Mouse (Mus musculus): ENCODE results near the gene Cd300lb. TPM values are rescaled to one million over a fixed set of nuclear protein-coding genes. Genes with fewer than 3 reads are reported as not detected.

The Cd300lb gene
- total RNA-seq, 2 experiments from 2014 or later = not detected

GRCm38 (mm10) chr11:114883251-114883789 is 50.9 kb downstream of the Cd300lb start:
- no peak for DNase-seq

- DNase-seq = no peak
Measured at GRCm38 (mm10) chr11:114880589-114880988, 53.6 kb downstream of the Cd300lb start.

GRCm38 (mm10) chr11:114880185-114880584 is 54.0 kb downstream of the Cd300lb start:
- DNase-seq = no peak

GRCm38 (mm10) chr11:114879666-114880065 is 54.5 kb downstream of the Cd300lb start:
- no peak for DNase-seq

GRCm38 (mm10) chr11:114877145-114877544 is 57.0 kb downstream of the Cd300lb start:
- peak in 1 of 2 experiments; percentile 33 for DNase-seq

GRCm38 (mm10) chr11:114876621-114877020 is 57.6 kb downstream of the Cd300lb start:
- no peak for DNase-seq

GRCm38 (mm10) chr11:114876176-114876575 is 58.0 kb downstream of the Cd300lb start:
- DNase-seq = no peak

GRCm38 (mm10) chr11:114875301-114875801 is 58.8 kb downstream of the Cd300lb start:
- DNase-seq = no peak

- DNase-seq = no peak
Measured at GRCm38 (mm10) chr11:114874226-114875145, 59.7 kb downstream of the Cd300lb start.

- DNase-seq = no peak
Measured at GRCm38 (mm10) chr11:114873022-114873817, 61.0 kb downstream of the Cd300lb start.

Other genes starting within 250 kb of the Cd300lb start
- gene Dnaic2, start 207.0 kb downstream of the Cd300lb start, total RNA-seq (2021) = 1 to 10 TPM in 1 of 2 experiments, under 1 TPM in 1; 0.99 to 1.9 TPM
- 1 to 10 TPM; 4.0 to 6.1 TPM for gene Kif19a, start 169.0 kb downstream of the Cd300lb start, total RNA-seq (2021)
- 10 to 100 TPM; 24.1 to 24.6 TPM for gene Btbd17, start 138.4 kb downstream of the Cd300lb start, total RNA-seq (2021)
- not detected for gene Gpr142, start 135.5 kb downstream of the Cd300lb start, total RNA-seq (2021)
- 1 to 10 TPM; 3.6 to 5.1 TPM for gene Gprc5c, start 83.2 kb downstream of the Cd300lb start, total RNA-seq (2021)
- gene Cd300a, start 44.3 kb downstream of the Cd300lb start, total RNA-seq (2021) = under 1 TPM; 0.40 to 0.56 TPM
- not detected for gene Cd300c, start 34.8 kb upstream of the Cd300lb start, total RNA-seq (2021)
- under 1 TPM in 1 of 2 experiments, not detected in 1; 0.20 TPM for gene Cd300ld, start 55.5 kb upstream of the Cd300lb start, total RNA-seq (2021)
- 1 to 10 TPM; 3.3 to 3.7 TPM for gene Cd300c2, start 67.5 kb upstream of the Cd300lb start, total RNA-seq (2021)
- gene Cd300ld2, start 81.8 kb upstream of the Cd300lb start, total RNA-seq (2021) = not detected
- gene Cd300ld4, start 92.6 kb upstream of the Cd300lb start, total RNA-seq (2021) = 1 to 10 TPM in 1 of 2 experiments, under 1 TPM in 1; 0.60 to 2.3 TPM
- 1 to 10 TPM in 1 of 2 experiments, not detected in 1; 1.8 TPM for gene Cd300ld5, start 103.4 kb upstream of the Cd300lb start, total RNA-seq (2021)
- gene Cd300ld3, start 114.0 kb upstream of the Cd300lb start, total RNA-seq (2021) = not detected
- gene Cd300e, start 127.8 kb upstream of the Cd300lb start, total RNA-seq (2021) = not detected
- gene Rab37, start 157.0 kb upstream of the Cd300lb start, total RNA-seq (2021) = 1 to 10 TPM; 2.3 to 2.7 TPM
- gene Cd300lf, start 199.6 kb upstream of the Cd300lb start, total RNA-seq (2021) = under 1 TPM; 0.22 to 0.58 TPM
- 10 to 100 TPM; 72.1 to 73.7 TPM for gene Slc9a3r1, start 229.0 kb upstream of the Cd300lb start, total RNA-seq (2021)